Mouse (Mus musculus) cerebellum, adult 8-10 months (tissue): ENCODE data around the gene Enpp1.
"Not testable (repeated sequence)": the region's sequence is repeated elsewhere in the genome, so short reads cannot be mapped to it uniquely, and the experiment has no call there.

ENCODE experiments used
- DNase-seq: peaks from one replicate; pipeline ENCODE4 v3.0.0; 2022

Gene Enpp1

DNA sequence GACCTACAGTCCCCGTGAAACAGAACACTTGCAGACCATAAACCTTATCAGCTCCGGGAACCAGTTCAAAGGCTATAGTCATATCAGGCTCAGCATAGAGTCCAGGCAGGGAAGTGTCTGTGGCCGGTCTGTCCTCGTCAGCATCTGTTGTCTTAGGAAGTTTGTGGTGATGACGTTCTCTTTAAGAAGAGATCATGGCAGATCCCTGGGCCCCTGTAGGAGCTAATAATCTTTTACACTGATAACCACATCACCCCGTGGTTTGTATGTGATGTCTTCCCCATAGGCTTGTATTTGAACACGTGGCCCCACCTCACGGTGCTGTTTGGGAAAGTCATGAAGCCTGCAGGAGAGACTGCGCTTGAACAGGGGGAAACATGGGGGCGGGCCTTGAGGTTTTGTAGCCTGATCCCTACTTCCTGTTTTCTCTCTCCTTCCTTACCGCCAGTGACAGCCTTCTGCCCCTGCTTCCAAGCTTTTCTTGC, 76.6 kb downstream of the Enpp1 start:
- no peak for DNase-seq

DNA sequence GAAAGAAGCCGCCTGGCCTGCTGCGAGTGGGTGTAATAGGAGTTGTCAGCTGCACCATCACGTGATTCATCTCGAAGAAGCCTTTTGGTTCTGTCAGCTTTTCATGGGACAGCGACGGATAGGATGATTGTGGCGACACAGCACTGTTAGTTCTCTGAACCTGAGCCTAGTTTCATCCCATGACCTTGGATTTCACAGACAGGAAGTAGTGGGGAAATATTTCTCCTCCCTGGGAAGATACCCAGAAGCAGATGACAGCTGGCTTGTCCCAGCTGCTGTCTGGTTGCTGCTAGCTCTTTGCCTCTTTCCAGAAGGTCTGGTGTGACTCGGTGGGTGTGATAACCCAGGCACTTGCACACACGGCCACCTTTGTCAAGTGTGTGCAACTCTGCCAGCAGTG, 77.7 kb downstream of the Enpp1 start:
- DNase-seq = no peak

- no peak for DNase-seq
These were observed 80.8 kb downstream of the Enpp1 start for GRCm38 (mm10) chr10:24631122-24631521.

DNA sequence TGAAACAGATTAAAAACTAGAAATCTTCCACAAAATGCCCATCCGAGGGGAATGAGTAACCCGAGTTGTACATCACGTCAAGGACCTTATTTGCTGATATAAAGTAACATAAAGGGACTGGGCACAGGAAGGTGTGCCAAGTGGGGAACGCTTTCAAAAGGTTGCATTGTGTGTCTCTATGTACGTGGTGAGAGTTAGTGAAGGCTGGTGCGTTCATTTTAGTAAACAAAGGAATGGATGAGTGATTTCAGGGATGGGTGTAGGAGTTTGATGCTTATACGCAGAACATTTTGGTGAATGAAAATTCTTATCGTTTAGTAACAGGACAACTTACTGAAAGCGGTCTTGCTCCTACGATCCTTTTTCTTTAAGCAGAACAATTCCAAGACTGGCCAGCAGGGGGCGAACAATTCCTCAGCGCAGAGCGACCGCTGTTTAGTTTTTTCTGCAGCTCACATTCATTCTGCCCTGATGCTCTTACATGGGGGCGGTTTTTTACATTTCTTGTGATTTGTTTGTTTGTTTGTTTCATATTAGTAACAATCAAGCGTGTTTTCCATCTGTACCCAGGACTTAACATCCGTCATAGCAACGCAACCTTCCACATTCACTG, 81.4 kb downstream of the Enpp1 start:
- peak; percentile 51 for DNase-seq

GRCm38 (mm10) chr10:24629086-24629720, 82.8 kb downstream of the Enpp1 start:
- no peak for DNase-seq

DNA sequence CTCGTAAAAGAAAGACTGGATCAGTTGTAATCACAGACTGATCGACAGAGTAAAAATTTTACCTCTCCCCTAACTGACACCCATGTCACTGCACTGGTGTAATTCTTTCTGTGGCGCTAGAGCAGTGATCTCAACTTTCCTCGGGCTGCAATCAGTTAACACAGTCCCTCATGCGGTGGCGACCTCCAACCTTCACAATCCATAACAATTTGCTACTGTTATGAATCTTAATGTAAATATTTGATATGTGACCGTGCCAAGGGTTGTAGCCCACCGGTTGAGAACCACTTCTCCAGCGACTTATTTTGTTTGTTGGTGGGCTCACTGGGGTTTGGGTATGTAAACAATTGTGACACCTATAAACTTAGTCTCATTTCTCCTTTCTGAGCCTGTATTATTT, 83.5 kb downstream of the Enpp1 start:
- DNase-seq = no peak

GRCm38 (mm10) chr10:24627262-24627661, 84.7 kb downstream of the Enpp1 start:
- DNase-seq = no peak

DNA sequence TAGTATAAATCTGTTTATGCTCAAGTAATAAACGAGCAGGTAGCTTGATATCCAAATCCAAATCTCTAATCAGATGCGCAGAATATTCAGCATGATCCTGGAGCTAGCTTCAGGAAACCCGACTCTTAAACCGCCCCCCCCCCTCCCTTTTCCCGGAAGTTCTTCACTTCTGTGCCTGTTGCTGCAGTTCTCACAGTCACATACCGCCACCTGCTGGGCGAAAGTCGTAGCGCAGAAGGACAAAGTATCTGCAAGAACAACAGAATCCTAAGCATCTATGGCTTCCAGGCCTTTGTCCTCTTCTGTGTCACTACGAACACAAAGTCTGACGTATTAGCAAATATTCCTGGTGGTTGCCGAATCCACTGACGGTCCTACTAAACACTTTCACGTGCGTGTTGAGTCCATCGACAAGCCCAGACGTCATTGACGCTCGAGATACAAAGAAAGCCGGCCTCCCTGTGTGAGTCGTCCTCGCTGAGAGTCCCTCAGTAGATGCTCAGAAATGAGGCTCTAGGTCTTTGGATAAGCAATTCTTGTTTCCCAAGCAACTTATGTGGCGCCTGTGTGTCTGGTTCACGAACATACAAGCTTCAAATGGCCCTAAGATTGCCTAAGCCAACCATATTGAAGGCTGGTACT, 86.8 kb downstream of the Enpp1 start:
- peak; percentile 35 for DNase-seq

DNA sequence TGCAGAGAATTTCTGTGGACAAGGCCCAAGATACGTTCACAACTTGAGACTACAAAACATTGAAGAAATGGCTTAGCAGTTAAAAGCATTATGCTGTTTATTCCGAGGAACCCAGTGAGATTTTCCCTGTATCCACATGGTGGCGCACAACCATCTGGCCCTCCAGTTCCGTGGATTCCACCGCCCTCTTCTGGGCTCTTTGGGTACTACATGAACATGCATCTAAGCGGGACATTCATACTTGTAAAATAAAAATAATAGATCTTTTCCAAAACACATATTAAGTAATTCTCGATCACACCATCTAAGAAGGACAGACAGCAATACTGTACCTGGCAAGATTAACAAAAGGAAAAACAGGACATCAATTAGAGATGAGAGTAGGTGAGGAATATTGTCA, 89.4 kb downstream of the Enpp1 start:
- DNase-seq = peak; percentile 22

GRCm38 (mm10) chr10:24621572-24621971, 90.4 kb downstream of the Enpp1 start:
- DNase-seq = no peak

DNA sequence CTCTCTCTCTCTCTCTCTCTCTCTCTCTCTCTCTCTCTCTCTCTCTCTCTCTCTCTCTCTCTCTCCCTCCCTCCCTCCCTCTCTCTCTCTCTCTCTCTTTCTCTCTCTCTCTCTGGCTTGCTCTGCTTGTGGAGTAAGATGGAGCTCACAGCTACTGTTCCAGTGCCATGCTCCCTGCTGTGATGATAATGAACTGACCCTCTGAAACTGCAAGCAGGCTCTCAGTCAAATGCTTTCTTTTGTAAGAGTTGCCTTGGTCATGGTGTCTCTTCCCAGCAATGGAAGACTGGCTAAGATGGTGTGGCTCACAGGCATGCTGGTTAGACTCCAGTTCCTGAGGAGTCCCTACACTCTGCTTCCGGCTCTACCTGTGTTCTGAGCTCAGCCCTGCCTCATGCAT, 95.4 kb downstream of the Enpp1 start:
- not testable (repeated sequence) for DNase-seq

DNA sequence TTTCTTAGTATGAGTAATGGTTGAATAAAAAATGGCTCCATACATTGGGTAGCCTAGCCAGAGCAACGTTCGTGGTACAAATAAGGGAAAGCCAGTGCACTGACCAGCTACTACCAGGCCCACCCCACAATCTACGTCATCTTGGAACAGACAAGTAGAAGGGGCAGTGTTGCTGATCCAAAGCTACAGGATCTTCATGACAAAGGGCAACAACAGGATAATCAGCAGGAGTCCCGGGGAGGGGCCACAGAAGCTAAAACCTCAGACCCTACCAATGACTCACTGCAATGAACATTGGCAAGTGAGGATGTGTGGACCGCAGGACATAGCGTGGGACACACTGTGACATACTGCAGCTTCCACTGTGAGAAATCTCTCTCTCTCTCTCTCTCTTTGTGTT, 96.2 kb downstream of the Enpp1 start:
- no peak for DNase-seq

DNA sequence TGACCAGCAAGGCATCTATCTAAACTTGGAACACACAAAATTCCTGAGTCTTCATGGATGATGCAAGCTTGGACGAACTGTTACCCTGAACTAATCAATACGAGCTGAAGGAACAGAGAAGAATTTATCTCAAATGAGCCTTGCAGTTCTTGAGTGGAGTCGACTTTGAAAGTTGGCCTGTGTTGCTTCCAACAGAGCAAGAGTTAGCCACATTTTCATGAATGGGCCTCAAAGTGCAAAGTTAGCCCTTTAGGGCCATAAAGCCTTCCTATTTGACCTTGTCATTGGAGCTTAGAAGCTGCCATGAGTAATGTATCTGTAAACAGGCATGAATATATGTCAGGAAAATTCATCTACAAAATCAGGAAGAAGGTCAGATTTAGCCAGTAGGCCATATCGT, 97.2 kb downstream of the Enpp1 start:
- no peak for DNase-seq

DNA sequence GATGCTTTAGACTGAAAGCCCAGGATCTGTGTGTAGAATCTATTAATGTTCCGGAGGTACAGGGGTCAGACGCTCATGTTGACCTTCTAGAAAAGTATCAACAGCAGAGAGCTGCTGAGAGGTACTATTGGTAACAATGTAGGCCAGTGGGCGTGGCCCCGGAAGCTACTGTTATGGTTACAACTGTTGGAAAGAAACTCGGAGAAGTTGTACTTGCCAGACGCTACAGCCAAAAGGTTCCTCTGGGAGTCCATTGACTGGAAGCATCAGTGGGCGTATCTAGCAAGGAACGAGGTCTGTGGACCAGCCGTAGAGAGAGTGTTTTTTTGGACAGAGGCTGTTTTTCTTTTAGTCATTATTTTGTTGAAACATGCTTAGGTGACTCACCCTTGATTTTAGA, 102.2 kb downstream of the Enpp1 start:
- DNase-seq = no peak

- DNase-seq = no peak
These were observed 102.8 kb downstream of the Enpp1 start for GRCm38 (mm10) chr10:24609146-24609545.

DNA sequence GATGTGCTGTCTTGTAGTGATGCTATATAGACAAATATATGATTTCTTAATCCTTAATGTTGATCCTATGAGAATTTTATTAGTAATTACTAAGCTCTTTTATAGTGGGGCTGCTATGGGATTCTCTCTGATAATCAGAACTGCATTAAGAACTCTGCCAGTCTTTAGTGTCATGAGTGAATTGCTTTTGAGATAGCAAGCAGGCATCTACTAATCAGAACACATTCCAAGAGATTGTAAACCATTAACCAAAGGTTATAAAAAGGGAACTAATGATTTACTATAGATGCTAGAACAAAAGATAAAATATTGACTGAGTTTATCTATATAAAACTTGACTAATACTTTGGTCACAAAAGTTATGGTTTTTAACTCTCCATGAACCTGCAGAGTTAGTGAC, 108.2 kb downstream of the Enpp1 start:
- no peak for DNase-seq

DNA sequence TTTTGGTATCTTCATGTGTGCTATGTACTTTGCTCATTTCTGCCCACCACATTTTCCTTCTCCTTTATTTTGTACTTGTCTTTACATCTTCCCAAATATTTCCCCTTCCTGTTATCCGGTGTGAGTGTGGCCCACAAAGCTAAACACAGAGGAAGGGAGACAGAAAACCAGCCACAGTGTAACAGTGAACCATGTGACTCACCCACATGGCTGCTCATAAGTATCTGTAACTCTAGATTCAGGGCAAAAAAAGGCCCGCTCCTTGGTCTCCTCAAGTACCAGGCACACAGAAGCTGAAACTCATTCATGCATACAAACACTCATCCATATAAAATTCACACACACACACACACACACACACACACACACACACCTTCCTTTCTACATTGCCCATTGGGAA, 108.9 kb downstream of the Enpp1 start:
- no peak for DNase-seq

DNA sequence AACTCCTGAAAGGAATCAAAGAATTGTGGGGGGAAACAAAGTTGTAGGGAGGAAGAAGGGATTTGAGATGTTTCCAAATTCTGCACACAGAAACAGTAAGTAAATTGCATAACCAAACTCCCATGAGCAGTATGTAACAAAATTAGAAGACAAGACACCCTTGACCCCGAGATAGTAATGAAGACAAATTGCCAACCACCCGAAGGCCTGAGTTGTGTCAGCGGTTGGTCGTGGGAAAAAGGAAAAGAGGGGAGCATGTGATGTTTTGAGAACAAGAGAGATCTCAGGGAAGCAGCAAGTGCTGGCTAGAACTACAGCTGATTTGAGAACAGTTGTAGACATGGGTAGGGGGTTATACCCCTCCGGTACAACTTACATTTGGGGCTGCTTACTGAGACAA, 112.2 kb downstream of the Enpp1 start:
- no peak for DNase-seq

- DNase-seq = no peak
These were observed 113.3 kb downstream of the Enpp1 start for GRCm38 (mm10) chr10:24598693-24599092.

GRCm38 (mm10) chr10:24597789-24598188, 114.2 kb downstream of the Enpp1 start:
- DNase-seq = no peak

GRCm38 (mm10) chr10:24596869-24597339, 115.1 kb downstream of the Enpp1 start:
- DNase-seq = no peak

GRCm38 (mm10) chr10:24596003-24596868, 115.7 kb downstream of the Enpp1 start:
- DNase-seq = peak; percentile 6
